Mouse (Mus musculus): ENCODE results near the gene Gab1. TPM values are rescaled to one million over a fixed set of nuclear protein-coding genes. Genes with fewer than 3 reads are reported as not detected.

Gab1 gene
- polyA plus RNA-seq, 1 experiment from 2014 or later = 22.4 TPM

DNA sequence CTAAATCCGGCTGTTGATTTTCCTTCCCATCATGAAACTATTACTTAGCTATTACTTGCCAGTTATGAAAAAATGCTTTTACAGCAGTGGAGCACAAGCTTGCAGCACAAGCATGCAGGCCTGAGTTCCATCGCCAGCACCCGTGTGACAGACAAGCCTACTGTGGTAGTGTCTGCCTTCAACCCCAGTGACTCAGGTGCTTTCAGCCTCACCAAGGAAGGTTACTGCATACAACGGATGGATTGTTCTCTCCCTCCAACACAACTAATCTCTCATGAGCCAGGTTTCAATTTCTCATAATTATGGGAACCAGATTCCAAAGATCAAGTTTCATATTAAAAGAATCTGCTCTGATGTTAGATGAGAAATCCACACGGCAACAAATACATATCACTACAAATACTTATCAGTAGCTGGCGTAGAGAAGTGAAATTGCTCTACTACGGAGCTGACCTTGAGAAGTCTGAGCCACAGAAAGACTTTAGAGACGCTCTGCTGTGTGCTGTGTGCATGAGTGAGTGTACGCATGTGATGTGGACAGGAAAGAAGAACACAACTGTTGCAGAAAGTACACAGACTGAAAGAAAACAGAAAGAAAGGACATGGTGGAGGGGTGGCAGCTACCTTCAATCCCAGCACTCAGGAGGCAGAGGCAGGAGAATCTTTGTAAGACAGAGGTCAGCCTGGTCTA lies 36.4 kb downstream of the Gab1 start:
- 0 out of 2 replicates have a peak, but pooled peaks cover 3% of the 10 kb centered on the region for H3K4me1 ChIP-seq (ENCODE audit: control insufficient read depth, insufficient read depth, low read length)
- no peak overlapping the region for H3K27ac ChIP-seq (replicated peaks; ENCODE audit: low read depth, low read length)
- H3K4me2 ChIP-seq (ENCODE audit: low read depth, severe bottlenecking) = no peak overlapping the region
- ATAC-seq (ENCODE audit: insufficient number of reproducible peaks, low FRiP score, low TSS enrichment, low read depth) (no peak), DNase-seq (ENCODE audit: low spot score) (no peak)
- no peak overlapping the region for H3K4me3 ChIP-seq (ENCODE audit: low read depth, low read length)
- no peaks in the 10 kb centered on the region for H3K36me3 ChIP-seq (ENCODE audit: control insufficient read depth, insufficient read depth, low read length)
- no peak overlapping the region for H3K9ac ChIP-seq (ENCODE audit: low read length)
- 81% methylated on average over 9 of the region's 9 CpGs for WGBS
- H3K9me3 ChIP-seq (ENCODE audit: control insufficient read depth, low read length) = no peaks in the 10 kb centered on the region
- H3K27me3 ChIP-seq (ENCODE audit: control insufficient read depth, insufficient read depth, low read length) = no peaks in the 10 kb centered on the region

GRCm38 (mm10) chr8:80842514-80842913 lies 37.8 kb downstream of the Gab1 start:
- H3K27me3 ChIP-seq (ENCODE audit: control insufficient read depth, insufficient read depth, low read length) = no peaks in the 10 kb centered on the region
- WGBS = 64% methylated on average over 3 of the region's 3 CpGs
- ATAC-seq (ENCODE audit: insufficient number of reproducible peaks, low FRiP score, low TSS enrichment, low read depth) (peak; percentile 58; the same call in 1 of the 2 replicates), DNase-seq (ENCODE audit: low spot score) (no peak)
- 0 out of 2 replicates have a peak, but pooled peaks cover 3% of the 10 kb centered on the region for H3K4me1 ChIP-seq (ENCODE audit: control insufficient read depth, insufficient read depth, low read length)
- no peak overlapping the region for H3K9ac ChIP-seq (ENCODE audit: low read length)
- no peak overlapping the region for H3K27ac ChIP-seq (replicated peaks; ENCODE audit: low read depth, low read length)
- H3K9me3 ChIP-seq (ENCODE audit: control insufficient read depth, low read length) = no peaks in the 10 kb centered on the region
- no peak overlapping the region for H3K4me3 ChIP-seq (ENCODE audit: low read depth, low read length)
- H3K36me3 ChIP-seq (ENCODE audit: control insufficient read depth, insufficient read depth, low read length) = no peaks in the 10 kb centered on the region
- H3K4me2 ChIP-seq (ENCODE audit: low read depth, severe bottlenecking) = no peak overlapping the region

DNA sequence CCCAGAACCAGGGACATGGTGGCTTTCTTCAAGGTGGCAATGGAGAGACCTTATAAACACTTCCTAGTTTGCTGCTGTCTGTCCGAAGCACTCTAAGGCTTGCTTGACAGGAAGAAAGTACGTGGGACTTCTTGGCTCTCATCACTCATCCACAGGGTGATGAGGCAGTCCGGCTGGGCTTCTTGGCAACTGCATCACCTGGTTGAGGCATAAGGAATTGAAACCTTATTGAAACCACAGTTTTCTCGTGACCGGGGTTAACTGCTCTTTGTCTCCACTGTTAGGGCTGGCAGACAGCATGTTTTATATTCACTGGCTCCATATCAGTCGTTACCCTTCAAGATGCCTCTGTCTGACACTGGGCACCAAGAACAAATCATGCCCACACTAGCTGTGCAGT lies 40.2 kb downstream of the Gab1 start:
- H3K27ac ChIP-seq (replicated peaks; ENCODE audit: low read depth, low read length) = no peak overlapping the region
- no peaks in the 10 kb centered on the region for H3K36me3 ChIP-seq (ENCODE audit: control insufficient read depth, insufficient read depth, low read length)
- no peak overlapping the region for H3K4me2 ChIP-seq (ENCODE audit: low read depth, severe bottlenecking)
- DNase-seq (ENCODE audit: low spot score) = no peak
- H3K4me3 ChIP-seq (ENCODE audit: low read depth, low read length) = no peak overlapping the region
- WGBS = 86% methylated on average over 6 of the region's 6 CpGs
- H3K27me3 ChIP-seq (ENCODE audit: control insufficient read depth, insufficient read depth, low read length) = no peaks in the 10 kb centered on the region
- H3K9me3 ChIP-seq (ENCODE audit: control insufficient read depth, low read length) = no peaks in the 10 kb centered on the region
- no peak for ATAC-seq (ENCODE audit: insufficient number of reproducible peaks, low FRiP score, low TSS enrichment, low read depth)
- H3K4me1 ChIP-seq (ENCODE audit: control insufficient read depth, insufficient read depth, low read length) = 0 out of 2 replicates have a peak, but pooled peaks cover 3% of the 10 kb centered on the region
- H3K9ac ChIP-seq (ENCODE audit: low read length) = no peak overlapping the region

- Histone ChIP-seq H3K4me3 (ENCODE audit: low read depth, low read length) (no peak overlapping the region), H3K4me2 (ENCODE audit: low read depth, severe bottlenecking) (no peak overlapping the region), H3K27me3 (ENCODE audit: control insufficient read depth, insufficient read depth, low read length) (no peaks in the 10 kb centered on the region), H3K36me3 (ENCODE audit: control insufficient read depth, insufficient read depth, low read length) (no peaks in the 10 kb centered on the region), H3K27ac (replicated peaks; ENCODE audit: low read depth, low read length) (no peak overlapping the region), H3K9me3 (ENCODE audit: control insufficient read depth, low read length) (no peaks in the 10 kb centered on the region), H3K9ac (ENCODE audit: low read length) (no peak overlapping the region), H3K4me1 (ENCODE audit: control insufficient read depth, insufficient read depth, low read length) (0 out of 2 replicates have a peak, but pooled peaks cover 3% of the 10 kb centered on the region)
- 74% methylated on average over 6 of the region's 6 CpGs for WGBS
- ATAC-seq (ENCODE audit: insufficient number of reproducible peaks, low FRiP score, low TSS enrichment, low read depth) (no peak), DNase-seq (ENCODE audit: low spot score) (no peak)
Measured at GRCm38 (mm10) chr8:80838199-80838598, 42.1 kb downstream of the Gab1 start.

DNA sequence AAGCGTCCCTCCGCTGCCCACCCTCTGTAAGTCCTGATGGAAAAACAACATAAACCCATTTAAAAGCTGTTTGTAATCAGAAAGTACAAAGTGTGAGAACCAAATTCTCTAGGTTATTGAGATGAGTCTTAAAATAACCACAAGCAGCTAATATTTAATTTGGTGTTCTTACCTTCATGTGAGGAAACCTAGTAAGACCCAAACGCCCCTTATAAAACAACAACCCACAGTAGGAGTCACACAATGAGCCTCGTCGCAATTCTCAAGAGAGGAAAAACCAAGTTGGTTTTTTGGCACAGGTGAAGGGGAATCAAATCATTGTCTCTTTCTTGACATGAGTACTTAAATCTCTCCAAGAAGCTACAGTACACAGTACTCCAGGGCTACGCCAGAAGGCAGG lies 44.9 kb downstream of the Gab1 start:
- WGBS = 94% methylated on average over 6 of the region's 6 CpGs

DNA sequence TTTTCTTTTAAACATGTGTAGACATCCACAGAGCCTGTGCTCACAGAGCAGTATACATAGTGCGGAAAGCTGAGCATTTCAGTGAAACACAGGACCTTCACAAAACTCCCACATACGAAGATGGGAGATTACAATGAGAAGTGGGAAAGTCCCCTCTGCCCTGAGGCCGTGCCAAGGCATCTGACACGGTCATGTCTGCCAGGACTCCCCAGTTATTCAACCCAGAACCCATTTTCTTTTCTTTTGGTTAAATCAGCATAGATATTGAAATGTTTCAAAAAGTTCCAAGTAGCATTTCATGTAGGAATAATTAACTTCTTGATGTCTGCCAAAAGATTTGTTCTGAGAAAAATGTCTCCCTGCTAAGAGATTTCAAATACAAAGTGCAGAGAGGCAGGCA lies 45.9 kb downstream of the Gab1 start:
- Histone ChIP-seq H3K36me3 (ENCODE audit: control insufficient read depth, insufficient read depth, low read length) (no peaks in the 10 kb centered on the region), H3K4me3 (ENCODE audit: low read depth, low read length) (no peak overlapping the region), H3K4me1 (ENCODE audit: control insufficient read depth, insufficient read depth, low read length) (0 out of 2 replicates have a peak, but pooled peaks cover 9% of the 10 kb centered on the region), H3K27me3 (ENCODE audit: control insufficient read depth, insufficient read depth, low read length) (no peaks in the 10 kb centered on the region), H3K4me2 (ENCODE audit: low read depth, severe bottlenecking) (no peak overlapping the region), H3K27ac (replicated peaks; ENCODE audit: low read depth, low read length) (no peak overlapping the region), H3K9me3 (ENCODE audit: control insufficient read depth, low read length) (no peaks in the 10 kb centered on the region), H3K9ac (ENCODE audit: low read length) (no peak overlapping the region)
- ATAC-seq (ENCODE audit: insufficient number of reproducible peaks, low FRiP score, low TSS enrichment, low read depth) = no peak
- WGBS = 78% methylated on average over 4 of the region's 4 CpGs
- no peak for DNase-seq (ENCODE audit: low spot score)

More for the DNA sequence above, 44.9 kb downstream of the Gab1 start:
- DNase-seq (ENCODE audit: low spot score) (no peak), ATAC-seq (ENCODE audit: insufficient number of reproducible peaks, low FRiP score, low TSS enrichment, low read depth) (no peak)
- Histone ChIP-seq H3K4me3 (ENCODE audit: low read depth, low read length) (no peak overlapping the region), H3K9ac (ENCODE audit: low read length) (no peak overlapping the region), H3K27ac (replicated peaks; ENCODE audit: low read depth, low read length) (no peak overlapping the region), H3K36me3 (ENCODE audit: control insufficient read depth, insufficient read depth, low read length) (no peaks in the 10 kb centered on the region), H3K4me1 (ENCODE audit: control insufficient read depth, insufficient read depth, low read length) (0 out of 2 replicates have a peak, but pooled peaks cover 5% of the 10 kb centered on the region), H3K9me3 (ENCODE audit: control insufficient read depth, low read length) (no peaks in the 10 kb centered on the region), H3K27me3 (ENCODE audit: control insufficient read depth, insufficient read depth, low read length) (no peaks in the 10 kb centered on the region), H3K4me2 (ENCODE audit: low read depth, severe bottlenecking) (no peak overlapping the region)

GRCm38 (mm10) chr8:80832534-80832933 lies 47.8 kb downstream of the Gab1 start:
- Histone ChIP-seq H3K27ac (replicated peaks; ENCODE audit: low read depth, low read length) (no peak overlapping the region), H3K27me3 (ENCODE audit: control insufficient read depth, insufficient read depth, low read length) (no peaks in the 10 kb centered on the region), H3K4me1 (ENCODE audit: control insufficient read depth, insufficient read depth, low read length) (0 out of 2 replicates have a peak, but pooled peaks cover 9% of the 10 kb centered on the region), H3K4me2 (ENCODE audit: low read depth, severe bottlenecking) (no peak overlapping the region), H3K9me3 (ENCODE audit: control insufficient read depth, low read length) (no peaks in the 10 kb centered on the region), H3K9ac (ENCODE audit: low read length) (no peak overlapping the region), H3K36me3 (ENCODE audit: control insufficient read depth, insufficient read depth, low read length) (no peaks in the 10 kb centered on the region), H3K4me3 (ENCODE audit: low read depth, low read length) (no peak overlapping the region)
- ATAC-seq (ENCODE audit: insufficient number of reproducible peaks, low FRiP score, low TSS enrichment, low read depth) (no peak), DNase-seq (ENCODE audit: low spot score) (no peak)

DNA sequence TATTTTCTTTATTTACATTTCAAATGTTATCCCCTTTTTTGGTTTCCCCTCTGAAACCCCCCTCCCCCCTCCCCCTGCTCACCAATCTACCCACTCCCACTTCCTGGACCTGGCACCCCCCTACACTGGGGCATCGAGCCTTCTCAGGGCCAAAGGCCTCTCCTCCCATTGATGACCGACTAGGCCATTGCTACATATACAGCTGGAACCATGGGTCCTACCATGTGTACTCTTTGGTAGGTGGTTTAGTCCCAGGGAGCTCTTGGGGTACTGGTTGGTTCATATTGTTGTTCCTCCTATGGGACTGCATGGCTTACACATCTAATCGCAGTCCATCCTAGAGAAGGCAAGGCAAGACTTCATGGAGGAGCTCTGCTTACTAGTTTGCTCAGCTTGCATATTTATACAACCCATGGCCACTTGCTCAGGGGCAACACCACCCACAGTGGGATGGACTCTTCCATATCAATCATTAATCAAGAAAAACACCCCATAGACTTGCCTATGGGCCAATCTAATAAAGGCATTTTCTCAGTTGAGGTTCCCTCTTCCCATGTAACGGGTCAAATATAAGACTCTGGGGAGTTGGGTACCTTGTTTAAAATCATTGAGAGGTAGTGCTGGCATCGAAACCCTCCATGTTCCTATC lies 48.3 kb downstream of the Gab1 start:
- H3K27me3 ChIP-seq (ENCODE audit: control insufficient read depth, insufficient read depth, low read length) = no peaks in the 10 kb centered on the region
- H3K27ac ChIP-seq (replicated peaks; ENCODE audit: low read depth, low read length) = no peak overlapping the region
- H3K4me3 ChIP-seq (ENCODE audit: low read depth, low read length) = no peak overlapping the region
- H3K9me3 ChIP-seq (ENCODE audit: control insufficient read depth, low read length) = no peaks in the 10 kb centered on the region
- H3K4me2 ChIP-seq (ENCODE audit: low read depth, severe bottlenecking) = no peak overlapping the region
- DNase-seq (ENCODE audit: low spot score) = no peak
- WGBS = 94% methylated on average over 5 of the region's 5 CpGs
- H3K36me3 ChIP-seq (ENCODE audit: control insufficient read depth, insufficient read depth, low read length) = no peaks in the 10 kb centered on the region
- H3K4me1 ChIP-seq (ENCODE audit: control insufficient read depth, insufficient read depth, low read length) = 0 out of 2 replicates have a peak, but pooled peaks cover 9% of the 10 kb centered on the region
- ATAC-seq (ENCODE audit: insufficient number of reproducible peaks, low FRiP score, low TSS enrichment, low read depth) = no peak
- H3K9ac ChIP-seq (ENCODE audit: low read length) = no peak overlapping the region
